Mouse (Mus musculus) spleen, adult 18-20 months (tissue): ENCODE results near the gene Cbx5.
"Not testable (repeated sequence)": the region's sequence is repeated elsewhere in the genome, so short reads cannot be mapped to it uniquely, and the experiment has no call there.

ENCODE experiments used
- DNase-seq, 2 experiments: peaks; one replicate each; pipeline ENCODE4 v3.0.0; 2022; ENCODE audit warnings: mixed read lengths in 2 of 2

Cbx5 gene

GRCm38 (mm10) chr15:103250195-103250740 lies 10.7 kb upstream of the Cbx5 start:
- DNase-seq = peak; percentile 60 to 81

- not testable (repeated sequence) for DNase-seq
These were observed 9.9 kb upstream of the Cbx5 start for GRCm38 (mm10) chr15:103249511-103249910.

- no peak for DNase-seq
These were observed 9.0 kb upstream of the Cbx5 start for GRCm38 (mm10) chr15:103248401-103249313.

- DNase-seq = no peak
These were observed 8.3 kb upstream of the Cbx5 start for GRCm38 (mm10) chr15:103247782-103248400.

GRCm38 (mm10) chr15:103247078-103247781 lies 7.6 kb upstream of the Cbx5 start:
- DNase-seq = no peak

GRCm38 (mm10) chr15:103245616-103246015 lies 6.0 kb upstream of the Cbx5 start:
- DNase-seq = no peak

GRCm38 (mm10) chr15:103242885-103243284 lies 3.3 kb upstream of the Cbx5 start:
- DNase-seq = no peak

GRCm38 (mm10) chr15:103241071-103242018 lies 1.7 kb upstream of the Cbx5 start:
- not testable (repeated sequence) for DNase-seq

GRCm38 (mm10) chr15:103240160-103241028 lies 778 bp upstream of the Cbx5 start, which contains the start of gene Hnrnpa1:
Hnrnpa1 (plus strand) TSS chr15:103240432.
- DNase-seq = peak; percentile 76 to 84

GRCm38 (mm10) chr15:103239130-103239684 lies 409 bp downstream of the Cbx5 start:
- peak; percentile 78 to 79 for DNase-seq

- no peak for DNase-seq
These were observed 2.3 kb downstream of the Cbx5 start for GRCm38 (mm10) chr15:103237295-103237694.

GRCm38 (mm10) chr15:103233119-103233518 lies 6.5 kb downstream of the Cbx5 start:
- no peak for DNase-seq

- no peak for DNase-seq
These were observed 10.7 kb downstream of the Cbx5 start for GRCm38 (mm10) chr15:103228904-103229303.

GRCm38 (mm10) chr15:103227572-103227971 lies 12.0 kb downstream of the Cbx5 start:
- no peak for DNase-seq

- DNase-seq = no peak
These were observed 12.6 kb downstream of the Cbx5 start for GRCm38 (mm10) chr15:103227022-103227421.

GRCm38 (mm10) chr15:103224161-103224560 lies 15.5 kb downstream of the Cbx5 start:
- no peak for DNase-seq

- DNase-seq = no peak
These were observed 18.2 kb downstream of the Cbx5 start for GRCm38 (mm10) chr15:103221386-103221785.

- no peak for DNase-seq
These were observed 18.8 kb downstream of the Cbx5 start for GRCm38 (mm10) chr15:103220785-103221184.

GRCm38 (mm10) chr15:103216052-103216451 lies 23.6 kb downstream of the Cbx5 start:
- no peak for DNase-seq
